Mouse (Mus musculus): ENCODE results near the gene Guk1.
"Not testable (repeated sequence)": the region's sequence is repeated elsewhere in the genome, so short reads cannot be mapped to it uniquely, and the experiment has no call there.

Guk1 gene

DNA sequence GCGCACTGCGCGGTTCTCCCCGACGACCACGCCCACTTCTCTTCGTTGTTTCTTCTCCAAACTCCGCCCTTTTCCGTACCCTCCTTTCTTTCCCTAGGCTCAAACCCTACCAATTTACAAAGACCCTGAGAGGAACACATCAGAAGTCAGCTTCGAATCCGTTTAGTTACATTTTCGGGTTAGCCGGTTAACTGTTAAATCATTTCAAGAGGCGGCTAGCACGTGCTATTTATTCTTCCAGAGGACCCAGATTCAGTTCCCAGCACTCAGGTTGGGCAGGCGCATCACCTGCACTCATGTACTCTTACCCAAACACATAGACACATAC lies at the start of gene Guk1:
Gene Guk1, minus strand, starts transcription at position 154 of the 328 bp plus-strand sequence.
- DNase-seq (ENCODE audit: low read depth, low spot score): no peak

DNA sequence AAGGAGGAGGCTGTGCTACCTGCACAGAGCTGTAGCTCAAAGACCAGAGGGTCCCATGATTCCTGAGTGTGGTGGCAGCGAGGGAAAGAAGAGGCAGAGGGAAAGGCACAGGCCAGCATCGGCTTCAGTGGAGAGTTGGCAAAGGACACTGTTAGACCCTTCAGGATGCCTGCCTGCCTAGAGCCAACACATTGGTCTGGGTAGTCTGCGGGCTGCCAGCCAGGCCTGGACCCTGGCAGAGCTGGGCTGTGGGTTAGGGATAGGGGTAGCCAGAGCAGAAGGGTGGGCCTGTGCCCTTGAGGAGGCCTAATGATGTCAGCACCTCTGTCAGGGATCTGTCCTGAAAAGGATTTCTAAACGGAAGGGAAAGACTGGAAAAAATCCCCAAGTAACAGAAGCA lies 47.8 kb upstream of the Guk1 start:
- DNase-seq (ENCODE audit: low read depth, low spot score): no peak

DNA sequence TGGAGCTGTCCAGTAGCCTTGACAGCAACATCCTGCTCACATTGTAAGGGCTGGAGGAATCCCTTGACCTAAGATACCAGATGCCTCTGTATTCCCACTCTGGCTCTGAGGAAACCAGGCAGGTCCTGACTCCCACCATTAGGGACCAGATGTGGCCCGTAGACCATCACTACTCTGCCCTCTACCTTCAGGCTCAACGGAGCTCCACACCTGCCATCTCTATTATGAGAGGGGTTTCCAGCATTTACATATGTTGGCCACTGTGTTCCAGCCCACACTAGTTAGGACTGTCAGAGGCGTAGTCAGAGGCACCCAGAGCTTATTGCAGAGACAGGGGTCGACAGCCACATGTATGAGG lies 47.4 kb upstream of the Guk1 start:
- no peak for DNase-seq (ENCODE audit: low read depth, low spot score)

DNA sequence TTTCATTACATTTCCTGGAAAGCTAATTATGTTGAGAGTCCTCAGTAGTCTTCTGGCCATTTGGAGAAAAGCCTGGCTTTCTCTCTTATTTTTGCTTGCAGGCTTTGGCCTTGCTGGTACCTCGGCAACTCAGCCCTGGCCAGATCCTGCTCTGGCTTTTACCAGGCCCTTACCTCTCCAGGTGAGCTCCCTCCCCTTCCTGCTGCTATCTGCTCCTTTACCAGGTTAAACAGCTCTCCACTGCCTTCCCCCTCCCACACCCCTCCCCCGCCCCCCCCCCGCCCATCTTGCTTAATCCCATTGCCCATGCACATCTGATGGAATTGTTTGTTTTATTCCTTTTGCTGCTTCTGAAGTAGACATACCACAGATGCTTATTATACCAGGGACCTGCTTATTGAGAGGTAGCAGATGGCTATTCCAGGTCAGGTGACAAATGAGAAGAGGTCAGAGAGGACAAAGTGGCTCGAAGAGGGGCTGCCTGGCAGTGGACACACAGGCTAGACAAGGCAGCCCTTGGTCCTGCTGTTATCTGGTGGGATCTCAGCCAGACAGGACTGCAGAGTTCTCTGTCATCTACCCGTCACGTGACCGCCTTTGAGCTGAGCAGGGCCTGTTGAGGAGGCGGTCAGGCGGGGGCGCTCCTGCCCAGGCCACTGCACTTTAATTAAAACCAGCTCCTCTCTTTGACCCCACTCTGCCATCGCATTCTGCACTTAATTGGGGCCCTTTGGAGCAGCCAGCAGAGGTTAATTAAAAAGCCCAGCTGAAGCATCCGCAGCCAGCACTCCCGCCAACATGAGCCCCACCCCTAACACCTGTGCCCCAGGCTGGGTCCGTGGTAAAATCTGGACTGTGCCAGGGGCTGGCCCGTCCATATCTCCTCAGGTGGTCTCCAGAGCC lies 46.8 kb upstream of the Guk1 start:
- DNase-seq (ENCODE audit: low read depth, low spot score): peak; percentile 54

DNA sequence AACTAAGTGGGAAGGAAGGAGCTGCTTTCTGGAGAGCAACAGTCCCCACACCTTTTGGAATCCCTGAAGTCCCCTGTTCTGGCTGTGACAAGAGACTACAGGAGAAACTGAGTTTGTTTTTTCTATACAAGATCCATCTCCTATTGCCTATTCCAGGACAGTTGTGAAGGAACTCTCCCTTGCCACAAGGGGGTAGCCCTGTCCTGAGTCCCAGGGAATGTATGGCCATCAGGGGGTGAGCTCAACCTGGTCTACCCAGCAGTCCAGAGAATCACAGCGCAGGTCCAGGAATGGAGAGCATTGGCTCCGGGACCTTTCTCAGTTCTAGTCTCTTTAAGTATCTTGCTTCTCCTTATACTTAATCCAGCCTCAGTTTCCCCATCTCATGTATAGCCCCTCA lies 40.8 kb upstream of the Guk1 start:
- no peak for DNase-seq (ENCODE audit: low read depth, low spot score)

DNA sequence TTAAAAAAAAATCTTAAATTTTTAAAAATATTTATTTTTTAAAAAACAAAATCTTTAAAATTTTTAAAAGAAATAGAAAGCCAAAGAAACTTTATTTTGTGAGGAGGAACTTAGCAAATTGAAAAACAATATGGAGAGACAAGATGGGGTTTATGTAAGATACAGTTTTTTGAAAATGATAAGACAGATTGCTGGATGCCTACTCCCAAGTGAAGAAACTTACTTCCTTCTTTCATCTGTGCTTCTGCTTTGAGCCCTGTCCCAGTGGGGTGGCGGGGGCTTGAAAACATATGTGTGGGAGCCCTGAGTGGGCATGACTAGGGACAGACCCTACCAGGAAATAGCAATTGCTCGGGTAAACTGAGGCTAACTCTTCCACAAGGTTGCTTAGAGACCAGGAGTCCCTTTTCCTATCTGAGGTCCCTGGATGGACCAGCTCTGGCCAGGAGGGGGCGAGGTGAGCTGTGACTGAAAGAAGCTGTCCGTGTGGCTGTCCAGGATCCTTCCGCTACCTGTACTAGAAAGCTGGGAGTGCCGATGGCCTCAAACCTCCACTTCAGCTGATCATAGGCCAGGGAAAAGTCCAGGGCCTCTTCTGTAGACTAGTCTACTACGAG lies 38.2 kb upstream of the Guk1 start:
- peak; percentile 77 for DNase-seq (ENCODE audit: low read depth, low spot score)

DNA sequence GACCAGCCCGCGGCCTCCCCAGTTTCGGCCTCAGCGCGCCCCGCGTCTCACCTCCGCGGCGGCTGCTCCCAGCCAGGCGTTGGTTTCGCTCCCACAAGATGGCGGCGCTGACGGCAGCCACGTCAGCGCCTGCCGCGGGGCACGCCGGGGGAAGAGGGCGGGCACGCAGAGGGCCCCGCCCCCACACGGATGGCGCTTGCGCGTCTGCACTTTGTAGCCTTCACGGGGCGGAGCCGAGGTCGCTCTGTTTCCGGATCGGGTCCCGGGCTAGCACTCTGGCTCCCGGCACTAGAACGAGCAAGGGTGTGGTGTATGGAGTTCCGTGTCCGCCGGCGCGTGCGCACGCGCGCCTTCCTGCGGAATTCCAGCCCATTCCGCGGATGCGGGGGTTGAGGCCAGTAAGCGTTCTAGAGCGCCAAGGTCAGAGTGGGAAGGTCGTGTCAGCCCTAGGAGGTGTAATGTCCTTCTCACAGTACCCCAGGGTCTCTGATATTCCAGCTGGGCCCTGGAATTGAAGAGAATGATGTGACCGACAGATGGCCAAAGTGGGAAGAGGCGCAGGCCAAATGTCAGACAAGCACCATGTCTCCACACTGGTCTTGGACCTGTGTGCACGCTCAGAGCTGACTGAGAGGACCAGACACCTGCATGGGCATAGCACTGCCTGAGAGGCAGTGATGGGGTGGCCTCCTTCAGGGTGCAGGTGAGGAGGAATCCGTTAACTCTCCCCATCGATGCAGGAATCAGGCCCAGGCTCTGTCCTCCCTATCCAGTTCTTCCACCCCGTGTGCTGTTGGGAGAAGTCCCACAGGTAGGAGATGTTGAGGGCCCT lies 36.3 kb upstream of the Guk1 start, which contains the start of gene Arf1:
Gene Arf1, minus strand, starts transcription at position 149 of the 832 bp plus-strand sequence.
- peak; percentile 99 for DNase-seq (ENCODE audit: low read depth, low spot score)

DNA sequence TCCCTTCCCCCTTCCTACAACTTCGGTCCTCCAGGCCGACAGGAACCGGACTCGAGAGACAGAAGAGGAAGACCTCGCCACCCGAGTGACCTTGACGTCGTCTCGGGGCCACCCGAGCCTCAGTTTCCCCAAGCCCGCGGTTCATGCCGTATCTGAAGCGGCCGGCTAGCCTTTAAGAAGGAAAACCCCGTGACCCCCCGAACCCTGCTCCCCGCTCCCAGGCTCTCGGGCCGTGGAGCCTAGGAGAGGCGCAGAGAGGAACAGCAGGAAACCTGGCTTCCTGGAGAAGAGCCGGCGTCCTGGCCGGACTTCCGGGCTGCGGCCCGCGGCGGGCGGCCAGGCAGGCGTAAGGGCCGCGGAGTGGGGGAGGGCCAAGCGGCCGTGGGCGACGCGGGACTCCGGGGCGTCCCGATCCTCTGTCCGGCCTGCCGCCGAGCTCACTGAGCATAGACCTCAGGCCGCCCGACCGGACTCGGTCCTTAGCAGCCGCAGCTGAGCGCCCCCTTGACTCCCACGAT lies 35.7 kb upstream of the Guk1 start:
- no peak for DNase-seq (ENCODE audit: low read depth, low spot score)

DNA sequence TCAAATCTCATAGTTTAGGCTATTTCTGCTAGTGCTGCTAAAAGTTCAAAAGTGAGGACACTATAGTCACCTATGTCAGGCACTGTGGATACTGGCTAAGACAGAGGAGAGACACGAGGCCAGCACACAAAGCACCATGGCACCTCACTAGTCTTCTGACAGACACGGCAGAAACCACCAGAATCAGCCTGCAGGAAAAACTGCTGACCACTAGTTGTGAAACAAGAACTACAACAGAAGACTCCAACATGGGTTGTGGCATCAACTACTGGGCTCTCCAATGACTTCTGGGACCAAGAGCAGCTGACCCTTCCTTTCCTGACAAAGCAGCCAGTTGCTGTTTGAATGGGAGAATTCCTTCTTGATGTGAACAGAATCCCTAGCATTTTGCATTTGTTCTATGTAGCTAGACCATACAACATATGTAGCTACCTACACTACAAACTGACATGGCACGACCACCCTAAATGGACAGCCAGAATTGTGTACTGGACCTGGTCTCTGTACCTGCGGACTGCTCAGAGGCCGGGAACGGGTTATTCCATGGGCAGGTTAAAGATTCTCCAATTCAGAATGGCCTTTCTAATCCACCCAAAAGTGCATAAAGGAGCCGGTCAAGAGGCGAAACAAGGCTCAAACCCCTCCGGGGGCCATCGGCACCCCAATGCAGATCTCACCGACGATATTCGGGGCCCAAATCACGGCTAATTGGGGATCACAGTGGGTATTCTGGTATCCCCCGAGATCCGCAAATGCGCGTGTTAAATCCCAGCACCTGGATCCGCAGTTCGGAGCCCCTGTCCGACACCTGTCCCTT lies 35.0 kb upstream of the Guk1 start:
- DNase-seq (ENCODE audit: low read depth, low spot score): peak; percentile 33

DNA sequence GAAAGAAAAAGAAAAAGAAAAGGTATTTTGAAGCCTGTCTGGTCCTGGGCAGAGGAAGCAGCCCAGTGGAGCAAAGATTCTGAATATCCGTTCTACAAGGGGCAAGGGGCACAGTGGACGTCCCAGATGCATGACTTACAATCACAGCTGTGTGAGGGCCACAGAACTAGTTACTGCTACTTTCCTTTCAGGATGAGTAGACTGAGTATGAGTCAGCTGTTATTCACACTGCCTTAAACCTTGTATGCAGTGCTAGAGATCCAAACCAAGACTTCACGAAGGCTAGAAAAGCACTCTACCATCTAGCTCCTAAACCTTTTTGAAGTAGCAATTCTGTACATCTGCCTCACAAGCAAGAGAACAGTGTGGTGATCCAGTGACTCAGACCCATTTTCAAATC lies 34.2 kb upstream of the Guk1 start:
- DNase-seq (ENCODE audit: low read depth, low spot score): peak; percentile 40

DNA sequence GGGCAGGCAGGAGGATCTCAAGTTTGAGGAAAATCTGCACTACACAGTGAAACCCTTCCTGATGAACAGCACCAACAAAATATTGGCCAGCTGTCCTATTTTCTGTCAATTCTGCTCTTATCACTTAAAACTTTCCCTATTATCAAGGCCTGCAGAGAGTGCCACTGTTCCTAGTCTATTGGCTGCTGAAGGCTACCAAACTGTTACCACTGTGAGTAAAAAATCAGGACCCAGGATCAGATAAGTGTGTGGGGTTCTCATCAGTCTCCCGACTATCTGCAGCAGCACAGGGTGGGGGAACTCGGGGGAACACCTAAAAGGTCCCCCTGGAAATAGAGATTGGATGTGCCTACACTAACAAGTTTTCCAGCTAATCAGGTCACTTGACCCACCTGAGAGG lies 33.2 kb upstream of the Guk1 start:
- no peak for DNase-seq (ENCODE audit: low read depth, low spot score)

DNA sequence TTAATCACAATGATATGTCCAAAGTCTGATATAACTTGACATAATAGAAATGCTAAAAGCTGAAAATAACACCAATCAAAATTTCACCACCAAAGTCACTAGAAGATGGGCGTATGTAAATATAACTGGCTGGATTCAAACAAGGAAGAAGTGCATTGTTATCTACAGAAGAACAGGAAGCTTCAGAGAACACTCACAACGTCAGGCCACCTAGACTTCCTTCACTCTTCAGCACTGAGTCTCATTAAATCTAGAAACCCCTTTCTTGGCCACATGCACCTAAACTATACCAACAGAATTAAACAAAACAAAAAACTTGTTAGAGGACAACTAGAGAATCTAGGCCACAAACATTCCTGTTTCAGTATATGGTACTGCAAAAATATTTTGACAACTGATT lies 32.5 kb upstream of the Guk1 start:
- peak; percentile 51 for DNase-seq (ENCODE audit: low read depth, low spot score)

DNA sequence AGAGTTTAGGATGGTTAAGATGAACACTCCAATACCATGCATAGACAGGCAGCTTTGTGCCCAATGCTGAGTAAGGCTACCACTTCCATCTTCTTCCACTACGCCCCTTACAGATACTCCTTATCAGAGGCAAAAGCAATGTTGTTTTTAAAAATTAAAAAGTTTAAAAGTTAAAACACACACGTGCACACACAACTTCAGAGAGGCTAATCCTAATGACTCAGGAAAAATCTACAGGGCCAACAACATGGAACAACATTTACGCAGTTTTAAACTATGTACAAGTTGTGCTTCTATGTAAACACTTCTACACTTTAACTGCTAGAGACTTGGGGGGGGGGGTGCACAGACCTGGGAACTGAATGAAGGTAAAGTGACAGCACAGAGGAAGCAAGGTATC lies 32.0 kb upstream of the Guk1 start:
- DNase-seq (ENCODE audit: low read depth, low spot score): no peak

DNA sequence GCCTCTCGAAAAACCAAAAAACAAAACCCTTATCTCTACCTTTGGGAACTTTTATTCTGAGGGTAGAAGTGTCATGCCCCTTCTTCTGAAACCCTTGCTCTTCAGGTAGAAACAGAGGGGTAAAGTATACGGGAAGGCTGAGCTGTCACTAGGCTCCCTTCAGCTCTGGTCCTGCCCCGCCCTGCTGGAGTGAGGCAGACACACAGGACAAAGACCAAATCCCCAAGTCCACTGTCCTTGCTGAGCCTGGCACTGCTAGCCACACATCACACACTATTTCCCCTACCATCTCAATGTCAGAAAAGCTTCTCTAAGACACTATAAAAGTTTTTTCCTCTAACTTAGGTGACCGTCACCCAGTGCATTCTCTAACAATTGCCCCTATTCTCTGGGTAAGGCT lies 30.3 kb upstream of the Guk1 start:
- no peak for DNase-seq (ENCODE audit: low read depth, low spot score)

DNA sequence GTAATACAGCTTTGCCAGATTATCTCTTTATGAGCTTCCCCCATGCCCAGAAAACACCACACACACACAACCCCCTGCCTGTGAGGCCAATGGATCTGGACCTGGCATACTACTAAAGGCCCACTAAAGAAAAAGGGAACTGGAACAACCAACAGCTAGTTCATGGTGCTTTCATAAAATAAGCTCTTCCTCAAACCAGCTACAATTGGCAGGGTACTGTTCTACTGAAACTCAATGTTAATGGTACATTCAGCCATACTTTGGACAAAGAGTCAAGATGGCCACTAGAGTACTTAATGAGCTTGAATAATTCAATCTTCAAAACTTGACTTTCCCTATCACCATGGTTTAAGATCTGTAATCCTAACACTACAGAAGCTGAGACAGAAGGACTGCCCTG lies 29.6 kb upstream of the Guk1 start:
- DNase-seq (ENCODE audit: low read depth, low spot score): no peak

DNA sequence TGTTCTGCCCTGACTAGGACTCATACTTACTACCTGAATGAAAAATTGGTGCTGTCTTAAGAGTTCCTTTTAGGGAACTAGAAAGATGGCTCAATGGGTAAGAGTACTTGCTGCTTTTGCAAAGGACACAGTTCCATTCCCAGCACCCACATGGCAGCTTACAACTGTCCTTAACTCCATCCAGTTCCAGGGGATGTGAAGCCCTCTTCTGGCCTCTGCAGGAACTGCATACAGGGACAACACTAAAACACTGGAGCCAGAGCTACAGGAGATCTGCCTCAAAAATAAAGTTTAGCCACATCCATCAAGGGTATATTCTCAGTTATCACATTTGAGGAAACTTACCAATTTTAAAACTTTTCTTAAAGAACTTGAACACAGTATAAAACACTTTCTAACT lies 27.1 kb upstream of the Guk1 start:
- peak; percentile 74 for DNase-seq (ENCODE audit: low read depth, low spot score)

DNA sequence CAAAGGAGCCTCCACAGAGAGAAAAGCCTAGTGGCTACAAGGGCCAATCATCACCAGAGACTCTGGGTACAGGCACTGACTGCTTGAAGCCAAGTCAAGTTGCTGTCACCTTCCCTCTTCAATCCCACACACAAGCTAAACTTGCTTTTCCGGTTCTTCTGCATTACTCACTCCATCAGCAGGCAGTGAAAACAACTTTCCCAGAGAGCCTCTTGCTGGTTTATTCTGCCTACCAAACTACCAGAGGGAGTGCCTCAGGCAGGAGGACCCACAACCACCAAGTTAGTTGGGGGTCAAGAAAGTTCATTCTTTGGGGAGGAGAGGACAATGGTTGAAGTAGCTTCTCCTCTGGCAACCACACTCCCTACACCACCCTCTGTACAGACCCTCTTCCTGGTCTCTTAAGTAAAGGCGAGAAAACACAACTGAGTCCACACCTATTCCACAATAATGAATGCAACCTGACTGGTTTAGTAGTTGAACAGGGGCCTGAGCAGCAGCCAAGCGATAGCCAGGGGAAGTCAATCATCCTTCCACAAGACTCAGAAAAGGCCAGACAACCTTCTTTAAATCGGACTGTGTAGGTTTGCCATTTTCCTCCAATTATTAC lies 26.5 kb upstream of the Guk1 start:
- no peak for DNase-seq (ENCODE audit: low read depth, low spot score)

DNA sequence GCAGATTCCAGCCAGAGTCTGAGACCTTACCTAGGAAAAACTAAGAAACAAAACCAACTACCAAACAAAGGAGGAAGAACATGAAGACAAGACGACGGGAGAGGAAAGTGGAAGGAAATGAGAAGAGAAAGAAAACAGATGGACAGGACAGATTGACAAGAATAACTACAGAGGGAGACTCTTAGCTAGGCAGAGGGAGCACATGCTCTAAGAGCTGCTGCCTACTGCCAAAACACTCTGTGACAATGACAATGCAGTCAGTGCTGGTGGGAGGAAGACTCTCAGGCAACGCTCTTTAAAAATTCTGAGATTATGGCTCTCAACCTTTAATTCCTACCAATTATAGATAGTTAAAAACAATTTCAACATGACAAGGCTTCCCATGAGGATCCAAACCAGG lies 24.9 kb upstream of the Guk1 start:
- DNase-seq (ENCODE audit: low read depth, low spot score): no peak

DNA sequence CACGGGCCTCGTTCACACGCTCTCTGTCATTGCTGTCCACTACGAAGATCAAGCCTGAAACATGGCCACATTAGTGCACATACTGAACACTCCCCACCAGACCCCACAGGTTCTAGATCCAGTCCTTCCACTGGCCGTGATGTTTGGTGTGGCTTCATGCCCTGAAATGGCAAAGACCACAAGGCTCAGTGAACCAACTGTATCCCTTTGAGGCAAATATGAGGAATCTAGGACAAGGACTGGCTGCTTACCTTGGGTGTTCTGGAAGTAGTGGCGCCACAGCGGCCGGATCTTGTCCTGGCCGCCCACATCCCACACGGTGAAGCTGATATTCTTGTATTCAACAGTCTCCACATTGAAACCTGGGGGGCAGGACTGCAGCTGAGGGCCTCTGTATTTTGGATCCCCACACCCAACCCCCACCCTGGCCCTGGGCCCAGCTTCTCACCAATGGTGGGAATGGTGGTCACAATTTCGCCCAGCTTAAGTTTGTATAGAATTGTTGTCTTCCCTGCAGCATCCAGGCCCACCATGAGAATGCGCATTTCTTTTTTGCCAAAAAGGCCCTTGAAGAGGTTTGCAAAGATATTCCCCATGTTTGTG lies 21.0 kb upstream of the Guk1 start:
- DNase-seq (ENCODE audit: low read depth, low spot score): no peak

DNA sequence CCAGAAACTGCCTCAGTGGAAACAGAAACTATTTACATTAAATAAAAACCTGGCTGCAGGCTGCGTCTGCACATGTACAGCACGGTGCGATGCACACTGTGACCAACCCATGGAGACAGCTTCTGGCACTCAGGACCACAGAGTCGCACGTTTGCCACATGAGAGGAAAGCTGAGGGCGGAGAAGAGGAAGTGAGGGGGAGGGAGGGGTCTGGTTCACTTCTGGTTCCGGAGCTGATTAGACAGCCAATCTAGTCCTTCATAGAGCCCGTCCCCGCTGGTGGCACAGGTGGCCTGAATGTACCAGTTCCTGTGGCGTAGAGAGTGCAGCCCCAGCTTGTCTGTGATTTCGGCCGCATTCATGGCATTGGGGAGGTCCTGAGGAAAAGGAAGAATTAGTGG lies 20.3 kb upstream of the Guk1 start:
- peak; percentile 78 for DNase-seq (ENCODE audit: low read depth, low spot score)

DNA sequence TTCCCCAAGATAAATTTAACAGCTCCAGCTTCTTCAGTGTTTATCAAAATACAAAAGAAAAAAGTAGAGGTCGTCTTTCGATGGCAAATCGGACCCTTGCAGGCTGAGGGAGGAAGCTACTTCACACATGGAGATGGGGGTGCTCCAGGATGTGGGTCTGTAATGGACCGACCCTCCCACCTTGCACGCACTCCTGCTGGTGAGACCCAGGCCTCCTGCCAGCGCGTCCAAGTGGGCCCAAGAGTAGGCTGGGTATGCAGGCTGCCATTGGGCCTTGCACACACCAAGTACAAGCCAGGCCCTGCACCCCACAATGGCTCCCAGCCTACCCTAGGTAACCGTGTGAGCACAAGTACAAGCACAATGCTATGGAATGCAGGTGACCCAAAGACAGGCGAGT lies 19.5 kb upstream of the Guk1 start:
- DNase-seq (ENCODE audit: low read depth, low spot score): not testable (repeated sequence)

All from CD4-positive, CD25-positive, alpha-beta regulatory T cell, adult 2 months (primary cell).